Mouse (Mus musculus) bone marrow, adult 2 months (tissue): ENCODE results near the gene Ryr2.

Source experiments
- CTCF ChIP-seq: fragments of 200-500 bp; IDR thresholded peaks from 2 replicates; pipeline ENCODE4 v1.5.1; 2011; ENCODE audit warnings: low read length, control low read depth; ENCODE audit not compliant: control insufficient read depth, insufficient read depth
- POLR2A ChIP-seq: fragments of 200-500 bp; IDR thresholded peaks from 2 replicates; pipeline ENCODE4 v1.6.1; 2011; ENCODE audit warnings: low read depth, mild to moderate bottlenecking, control low read depth, low read length, borderline replicate concordance; ENCODE audit not compliant: control insufficient read depth

DNA sequence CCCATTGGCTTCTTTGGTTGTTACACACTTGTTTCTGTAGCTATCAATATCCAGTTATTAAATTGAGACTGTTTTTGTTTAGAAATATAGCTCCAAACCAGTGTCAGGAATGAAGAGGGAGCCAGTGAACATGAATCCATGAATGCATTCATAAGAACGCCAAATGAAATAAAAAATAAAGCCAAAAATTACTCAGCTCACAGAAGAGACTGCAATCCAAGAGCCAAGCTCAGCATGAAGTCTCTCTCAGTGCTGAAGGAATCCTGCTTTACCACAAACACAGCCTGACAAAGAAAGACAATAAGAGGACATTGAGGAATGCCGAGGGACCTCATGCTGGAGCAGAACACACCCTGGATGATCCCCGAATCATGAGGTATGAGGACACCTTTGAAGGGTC, 154.8 kb downstream of the Ryr2 start:
- TF ChIP-seq CTCF (no peak), POLR2A (no peak)
